Mouse (Mus musculus) lung, embryonic 16.5 days (tissue): ENCODE data around the gene Hps3. TPM values are rescaled to one million over a fixed set of nuclear protein-coding genes. Genes with fewer than 3 reads are reported as not detected.

Experiments used
- polyA plus RNA-seq: library from polyadenylated mRNA; unstranded; fragments of >200 nt; fragmentation: Nextera tagmentation; extraction: Ambion mirVana; gene quantifications from 2 replicates; pipeline ENCODE4 v1.2.1, GENCODE M21; 2015

Hps3 gene
- polyA plus RNA-seq, 1 experiment from 2014 or later, result 12.2 TPM

Other genes starting within 250 kb of the Hps3 start
- gene Cp, start 78.3 kb downstream of the Hps3 start, polyA plus RNA-seq, result 5.6 and 8.2 TPM in 2 replicates
- 20.0 and 21.1 TPM in 2 replicates for gene Hltf, start 22.5 kb upstream of the Hps3 start, polyA plus RNA-seq
- gene Gyg, start 120.0 kb upstream of the Hps3 start, polyA plus RNA-seq, result 336 and 351 TPM in 2 replicates
- 7.2 and 9.3 TPM in 2 replicates for gene Cpa3, start 206.9 kb upstream of the Hps3 start, polyA plus RNA-seq
- 2.0 and 2.9 TPM in 2 replicates for gene Cpb1, start 240.4 kb upstream of the Hps3 start, polyA plus RNA-seq